Mouse (Mus musculus): ENCODE results near the gene Ube2q2. TPM values are rescaled to one million over a fixed set of nuclear protein-coding genes. Genes with fewer than 3 reads are reported as not detected.
"Not testable (repeated sequence)": the region's sequence is repeated elsewhere in the genome, so short reads cannot be mapped to it uniquely, and the experiment has no call there.

Gene Ube2q2
- polyA plus RNA-seq, 1 experiment from 2014 or later = 24.8 TPM

DNA sequence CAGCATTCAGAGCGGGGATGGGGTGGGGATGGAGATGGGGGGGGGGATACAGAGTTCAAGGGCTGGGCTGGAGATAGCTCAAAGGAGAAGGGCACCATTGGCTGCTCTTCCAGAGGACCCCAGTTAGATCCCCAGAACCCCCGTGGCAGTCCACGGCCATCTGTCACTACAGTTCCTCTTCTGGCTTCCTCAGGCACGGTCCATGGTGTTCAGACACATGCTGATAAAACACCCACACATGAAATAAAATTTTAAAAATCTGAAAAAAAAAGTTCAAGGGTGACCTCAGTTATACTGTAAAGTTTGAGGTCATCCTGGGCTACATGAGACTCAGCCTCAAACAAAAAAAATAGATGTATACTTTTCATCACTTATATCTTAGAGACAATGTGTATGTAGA lies 99.8 kb downstream of the Ube2q2 start:
- Histone ChIP-seq H3K36me3 (ENCODE audit: control insufficient read depth, insufficient read depth, low read length) (no peaks in the 10 kb centered on the region), H3K27ac (ENCODE audit: low read length) (no peak overlapping the region), H3K9ac (replicated peaks; ENCODE audit: low read depth, low read length) (no peak overlapping the region), H3K4me1 (ENCODE audit: control insufficient read depth, insufficient read depth, low read length) (no peaks in the 10 kb centered on the region), H3K9me3 (ENCODE audit: control insufficient read depth, low read depth, low read length) (no peaks in the 10 kb centered on the region), H3K4me3 (ENCODE audit: low read depth, low read length) (no peak overlapping the region), H3K27me3 (ENCODE audit: control insufficient read depth, insufficient read depth, low read length) (no peaks in the 10 kb centered on the region), H3K4me2 (replicated peaks; ENCODE audit: low read depth, low read length) (no peak overlapping the region)
- WGBS = 91% methylated on average over 4 of the region's 4 CpGs
- ATAC-seq (ENCODE audit: insufficient number of reproducible peaks, insufficient read depth, low FRiP score, low read depth) = no peak

DNA sequence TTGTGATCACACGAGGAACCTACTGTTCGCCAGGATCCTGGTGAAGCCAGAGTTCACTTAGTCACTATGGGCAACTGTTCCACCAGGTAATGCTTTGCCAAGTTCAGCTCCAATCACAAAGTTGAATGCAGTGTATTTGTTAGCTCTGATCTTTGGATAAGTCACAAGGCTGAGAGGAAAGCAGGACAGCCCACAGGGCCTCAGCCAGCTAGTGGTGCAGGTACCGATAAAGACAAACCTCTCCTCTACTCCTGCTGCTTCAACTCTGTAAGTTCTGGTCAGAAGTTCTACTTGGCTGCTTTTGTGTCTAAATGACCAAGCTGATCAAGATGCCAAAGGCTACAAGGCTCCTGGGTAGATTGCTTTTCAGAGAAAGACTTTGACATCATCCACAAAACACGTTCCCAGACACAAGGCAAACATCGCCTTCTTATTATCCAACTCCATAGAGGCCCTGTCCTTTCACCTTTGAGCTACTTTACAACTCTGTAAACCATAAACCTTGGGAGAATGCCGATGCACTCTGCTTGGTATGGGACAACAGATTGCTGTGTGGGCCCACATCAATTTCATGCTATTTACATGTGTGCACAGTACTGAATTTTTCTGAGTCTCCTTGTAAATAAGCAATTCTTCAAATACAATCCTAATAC lies 102.1 kb downstream of the Ube2q2 start:
- no peak overlapping the region for H3K27ac ChIP-seq (ENCODE audit: low read length)
- no peaks in the 10 kb centered on the region for H3K27me3 ChIP-seq (ENCODE audit: control insufficient read depth, insufficient read depth, low read length)
- ATAC-seq (ENCODE audit: insufficient number of reproducible peaks, insufficient read depth, low FRiP score, low read depth) = no peak
- no peaks in the 10 kb centered on the region for H3K9me3 ChIP-seq (ENCODE audit: control insufficient read depth, low read depth, low read length)
- no peak overlapping the region for H3K4me3 ChIP-seq (ENCODE audit: low read depth, low read length)
- WGBS = 82% methylated on average over 6 of the region's 6 CpGs
- H3K9ac ChIP-seq (replicated peaks; ENCODE audit: low read depth, low read length) = no peak overlapping the region
- no peak overlapping the region for H3K4me2 ChIP-seq (replicated peaks; ENCODE audit: low read depth, low read length)
- H3K36me3 ChIP-seq (ENCODE audit: control insufficient read depth, insufficient read depth, low read length) = no peaks in the 10 kb centered on the region
- H3K4me1 ChIP-seq (ENCODE audit: control insufficient read depth, insufficient read depth, low read length) = no peaks in the 10 kb centered on the region

DNA sequence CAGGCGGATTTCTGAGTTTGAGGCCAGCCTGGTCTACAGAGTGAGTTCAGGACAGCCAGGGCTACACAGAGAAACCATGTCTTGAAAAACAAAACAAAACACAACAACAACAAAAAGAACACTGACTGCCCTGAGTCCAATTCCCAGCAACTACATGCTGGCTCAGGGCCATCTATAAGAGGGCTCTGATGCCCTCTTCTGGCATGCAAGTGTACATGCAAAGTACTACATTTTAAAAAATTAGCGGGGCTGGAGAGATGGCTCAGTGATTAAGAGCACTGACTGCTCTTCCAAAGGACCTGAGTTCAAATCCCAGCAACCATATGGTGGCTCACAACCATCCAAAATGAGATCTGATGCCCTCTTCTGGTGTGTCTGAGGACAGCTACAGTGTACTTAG lies 103.4 kb downstream of the Ube2q2 start:
- not testable (repeated sequence) for H3K4me3 ChIP-seq (ENCODE audit: low read depth, low read length); H3K27me3 ChIP-seq (ENCODE audit: control insufficient read depth, insufficient read depth, low read length); H3K4me2 ChIP-seq (replicated peaks; ENCODE audit: low read depth, low read length); H3K9me3 ChIP-seq (ENCODE audit: control insufficient read depth, low read depth, low read length); H3K36me3 ChIP-seq (ENCODE audit: control insufficient read depth, insufficient read depth, low read length); H3K9ac ChIP-seq (replicated peaks; ENCODE audit: low read depth, low read length); H3K27ac ChIP-seq (ENCODE audit: low read length); H3K4me1 ChIP-seq (ENCODE audit: control insufficient read depth, insufficient read depth, low read length); ATAC-seq (ENCODE audit: insufficient number of reproducible peaks, insufficient read depth, low FRiP score, low read depth)
- 53% methylated on average over 2 of the region's 2 CpGs for WGBS

DNA sequence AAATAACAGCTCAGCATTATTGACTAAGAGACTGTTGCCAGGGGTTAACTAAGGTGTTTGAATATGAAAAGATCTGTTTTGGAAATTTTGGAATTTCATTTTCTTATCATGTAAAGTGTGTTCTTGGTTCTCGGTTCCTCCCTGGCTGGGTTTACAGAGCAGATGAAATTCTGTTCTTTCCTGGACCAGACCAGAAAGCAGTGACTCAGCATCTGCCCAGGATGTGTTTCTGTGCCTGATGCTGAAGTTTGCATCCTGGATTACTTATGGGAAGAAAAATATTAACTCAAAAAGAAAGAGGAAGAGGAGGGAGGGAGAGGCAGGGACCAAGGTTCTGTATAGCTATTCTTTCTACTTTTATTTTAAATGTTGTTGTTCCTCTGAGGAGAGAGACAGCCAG lies 105.2 kb downstream of the Ube2q2 start:
- H3K4me3 ChIP-seq (ENCODE audit: low read depth, low read length) = no peak overlapping the region
- H3K27ac ChIP-seq (ENCODE audit: low read length) = no peak overlapping the region
- WGBS = 59% methylated on average over 1 of the region's 1 CpGs
- no peaks in the 10 kb centered on the region for H3K36me3 ChIP-seq (ENCODE audit: control insufficient read depth, insufficient read depth, low read length)
- H3K4me2 ChIP-seq (replicated peaks; ENCODE audit: low read depth, low read length) = no peak overlapping the region
- H3K9ac ChIP-seq (replicated peaks; ENCODE audit: low read depth, low read length) = no peak overlapping the region
- H3K27me3 ChIP-seq (ENCODE audit: control insufficient read depth, insufficient read depth, low read length) = no peaks in the 10 kb centered on the region
- H3K4me1 ChIP-seq (ENCODE audit: control insufficient read depth, insufficient read depth, low read length) = no peaks in the 10 kb centered on the region
- no peak for ATAC-seq (ENCODE audit: insufficient number of reproducible peaks, insufficient read depth, low FRiP score, low read depth)
- H3K9me3 ChIP-seq (ENCODE audit: control insufficient read depth, low read depth, low read length) = no peaks in the 10 kb centered on the region

DNA sequence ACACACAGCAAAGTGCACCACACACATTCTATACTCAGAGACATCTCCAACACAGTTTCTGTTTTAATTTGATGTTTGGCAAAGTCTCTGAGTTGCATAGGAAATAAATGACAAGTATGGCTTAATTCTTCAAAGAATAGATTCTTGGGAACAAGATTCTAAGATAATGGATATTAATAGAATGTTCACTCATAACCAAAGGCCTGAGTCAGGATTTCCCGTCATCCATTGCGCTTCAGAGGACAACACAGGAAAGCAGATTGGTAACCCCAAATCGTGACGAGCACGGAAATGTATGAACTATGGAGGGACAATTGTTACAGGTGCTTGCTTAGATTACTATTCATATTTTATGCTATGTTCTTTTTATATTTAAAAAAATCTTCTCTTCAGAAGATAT lies 106.4 kb downstream of the Ube2q2 start:
- no peak overlapping the region for H3K9ac ChIP-seq (replicated peaks; ENCODE audit: low read depth, low read length)
- H3K4me3 ChIP-seq (ENCODE audit: low read depth, low read length) = no peak overlapping the region
- WGBS = 92% methylated on average over 5 of the region's 5 CpGs
- H3K27me3 ChIP-seq (ENCODE audit: control insufficient read depth, insufficient read depth, low read length) = no peaks in the 10 kb centered on the region
- no peaks in the 10 kb centered on the region for H3K4me1 ChIP-seq (ENCODE audit: control insufficient read depth, insufficient read depth, low read length)
- no peak overlapping the region for H3K4me2 ChIP-seq (replicated peaks; ENCODE audit: low read depth, low read length)
- H3K9me3 ChIP-seq (ENCODE audit: control insufficient read depth, low read depth, low read length) = no peaks in the 10 kb centered on the region
- no peak for ATAC-seq (ENCODE audit: insufficient number of reproducible peaks, insufficient read depth, low FRiP score, low read depth)
- H3K36me3 ChIP-seq (ENCODE audit: control insufficient read depth, insufficient read depth, low read length) = no peaks in the 10 kb centered on the region
- no peak overlapping the region for H3K27ac ChIP-seq (ENCODE audit: low read length)

DNA sequence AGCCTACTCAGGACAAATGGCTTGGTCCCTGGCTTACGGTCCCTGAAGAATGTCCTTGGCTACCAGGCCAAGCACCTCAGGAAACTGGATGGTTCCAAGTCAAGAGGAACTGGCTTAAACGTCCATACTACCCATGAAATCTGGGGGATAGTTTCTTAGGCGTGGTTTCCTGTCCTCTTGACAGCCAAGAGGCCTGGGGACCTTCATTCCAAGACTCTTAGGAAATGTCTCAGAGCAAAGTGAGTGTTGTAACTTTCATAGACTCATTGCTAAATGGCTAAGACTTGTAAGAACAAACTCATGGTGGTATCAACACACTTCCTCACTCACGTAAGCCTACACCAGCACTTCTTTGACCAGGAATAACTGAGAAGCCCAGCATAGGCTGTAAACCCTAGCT lies 107.0 kb downstream of the Ube2q2 start:
- Histone ChIP-seq H3K27me3 (ENCODE audit: control insufficient read depth, insufficient read depth, low read length) (no peaks in the 10 kb centered on the region), H3K9ac (replicated peaks; ENCODE audit: low read depth, low read length) (no peak overlapping the region), H3K4me1 (ENCODE audit: control insufficient read depth, insufficient read depth, low read length) (no peaks in the 10 kb centered on the region), H3K27ac (ENCODE audit: low read length) (no peak overlapping the region), H3K36me3 (ENCODE audit: control insufficient read depth, insufficient read depth, low read length) (no peaks in the 10 kb centered on the region), H3K9me3 (ENCODE audit: control insufficient read depth, low read depth, low read length) (no peaks in the 10 kb centered on the region), H3K4me2 (replicated peaks; ENCODE audit: low read depth, low read length) (no peak overlapping the region), H3K4me3 (ENCODE audit: low read depth, low read length) (no peak overlapping the region)
- no peak for ATAC-seq (ENCODE audit: insufficient number of reproducible peaks, insufficient read depth, low FRiP score, low read depth)
- 61% methylated on average over 4 of the region's 4 CpGs for WGBS

DNA sequence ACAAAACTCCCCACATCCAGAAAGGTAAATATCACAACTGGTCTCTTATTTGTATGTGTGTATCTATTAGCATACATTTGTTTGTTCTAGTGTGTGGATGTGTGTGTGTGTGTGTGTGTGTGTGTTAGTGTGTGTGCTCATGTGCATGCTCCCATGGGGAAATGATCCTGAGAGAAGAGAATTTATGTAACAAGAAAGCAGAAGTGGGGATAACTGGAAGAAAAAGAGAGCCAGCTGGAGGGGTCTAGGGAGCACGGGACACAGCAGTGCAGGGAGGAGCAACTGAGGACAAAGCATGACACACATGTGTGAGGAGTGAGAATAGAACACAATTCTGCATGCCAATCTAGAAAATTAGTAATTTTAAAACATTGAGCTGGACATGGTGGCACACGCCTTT lies 108.5 kb downstream of the Ube2q2 start:
- Histone ChIP-seq H3K4me3 (ENCODE audit: low read depth, low read length) (no peak overlapping the region), H3K9me3 (ENCODE audit: control insufficient read depth, low read depth, low read length) (no peaks in the 10 kb centered on the region), H3K4me2 (replicated peaks; ENCODE audit: low read depth, low read length) (no peak overlapping the region), H3K27me3 (ENCODE audit: control insufficient read depth, insufficient read depth, low read length) (no peaks in the 10 kb centered on the region), H3K9ac (replicated peaks; ENCODE audit: low read depth, low read length) (no peak overlapping the region), H3K27ac (ENCODE audit: low read length) (no peak overlapping the region), H3K4me1 (ENCODE audit: control insufficient read depth, insufficient read depth, low read length) (no peaks in the 10 kb centered on the region), H3K36me3 (ENCODE audit: control insufficient read depth, insufficient read depth, low read length) (no peaks in the 10 kb centered on the region)
- no peak for ATAC-seq (ENCODE audit: insufficient number of reproducible peaks, insufficient read depth, low FRiP score, low read depth)
- WGBS = 83% methylated on average over 2 of the region's 2 CpGs

Other genes with a start within 250 kb of the Ube2q2 start
- gene Hykk, start 231.6 kb upstream of the Ube2q2 start, polyA plus RNA-seq (2014; fragmentation: Nextera tagmentation; extraction: Ambion mirVana) = 4.8 and 5.3 TPM in 2 replicates
- gene Psma4, start 198.1 kb upstream of the Ube2q2 start, polyA plus RNA-seq (2014; fragmentation: Nextera tagmentation; extraction: Ambion mirVana) = 274 and 278 TPM in 2 replicates
- 0.48 and 0.68 TPM in 2 replicates for gene AY074887, start 197.9 kb upstream of the Ube2q2 start, polyA plus RNA-seq (2014; fragmentation: Nextera tagmentation; extraction: Ambion mirVana)
- gene Chrna5, start 168.0 kb upstream of the Ube2q2 start, polyA plus RNA-seq (2014; fragmentation: Nextera tagmentation; extraction: Ambion mirVana) = 2.9 and 4.4 TPM in 2 replicates
- 13.4 TPM in 2 replicates for gene Chrna3, start 122.3 kb upstream of the Ube2q2 start, polyA plus RNA-seq (2014; fragmentation: Nextera tagmentation; extraction: Ambion mirVana)
- gene Chrnb4, start 100.1 kb upstream of the Ube2q2 start, polyA plus RNA-seq (2014; fragmentation: Nextera tagmentation; extraction: Ambion mirVana) = 6.0 and 7.6 TPM in 2 replicates
- 60.0 and 63.5 TPM in 2 replicates for gene Fbxo22, start 60.1 kb downstream of the Ube2q2 start, polyA plus RNA-seq (2014; fragmentation: Nextera tagmentation; extraction: Ambion mirVana)
- gene Nrg4, start 178.0 kb downstream of the Ube2q2 start, polyA plus RNA-seq (2014; fragmentation: Nextera tagmentation; extraction: Ambion mirVana) = 1.1 and 2.0 TPM in 2 replicates
- gene Tmem266, start 178.1 kb downstream of the Ube2q2 start, polyA plus RNA-seq (2014; fragmentation: Nextera tagmentation; extraction: Ambion mirVana) = 0.62 and 0.94 TPM in 2 replicates